8 mouse cellular contexts compared by ENCODE assay signal in genomic region chr4:136206943-136207342, GRCm38 (mm10). TPM values are rescaled to one million over a fixed set of nuclear protein-coding genes. Genes with fewer than 3 reads are reported as not detected.
DNase-seq lines count a peak whose midpoint lies in the region; ATAC-seq and TF ChIP-seq lines count a peak whose summit lies in the region.

No protein-coding gene starts in this region.

- TF ChIP-seq EP300 in liver, postnatal 0 days (IDR thresholded peaks at IDR 0.05; ENCODE audit: low read depth): no peak

- peak; percentile 25 for DNase-seq in kidney, adult 2 months
- no peak for DNase-seq in kidney, postnatal 10 days
- peak; percentile 20 for DNase-seq in Muller cell, postnatal 12 days (ENCODE audit: inconsistent ontology term)
- DNase-seq in liver, postnatal 0 days: no peak
- no peak for DNase-seq in urinary bladder, adult 18-20 months (ENCODE audit: low spot score in 2 of 2)
- no peak for DNase-seq in right cerebral cortex, adult 2 months (ENCODE audit: low spot score in 2 of 2)
- no peak for DNase-seq in ovary, postnatal 10 days (ENCODE audit: low spot score)

- H3K4me1 ChIP-seq in kidney, adult 2 months (ENCODE audit: control insufficient read depth, insufficient read depth, low read length): no peaks in the 10 kb centered on the region; the same call in 1 of the 2 replicates
- peaks cover 13% of the 10 kb centered on the region for H3K4me1 ChIP-seq in heart, embryonic 16.5 days (ENCODE audit: control insufficient read depth, insufficient read depth, low read length)
- peaks cover 17% of the 10 kb centered on the region for H3K4me1 ChIP-seq in liver, postnatal 0 days (ENCODE audit: insufficient read depth)

- ATAC-seq in heart, embryonic 16.5 days (replicated peaks; ENCODE audit: extremely low read depth, insufficient read depth, low FRiP score): no peak
- ATAC-seq in liver, postnatal 0 days: no peak

- no peaks in the 10 kb centered on the region for H3K36me3 ChIP-seq in kidney, adult 2 months (ENCODE audit: control insufficient read depth, insufficient read depth, low read length)
- H3K36me3 ChIP-seq in heart, embryonic 16.5 days (ENCODE audit: control insufficient read depth, insufficient read depth): no peaks in the 10 kb centered on the region
- H3K36me3 ChIP-seq in liver, postnatal 0 days (replicated peaks; ENCODE audit: insufficient read depth, low read length): no peaks in the 10 kb centered on the region

- no peak overlapping the region for H3K27ac ChIP-seq in kidney, adult 2 months (ENCODE audit: insufficient read depth, low read depth, low read length)
- H3K27ac ChIP-seq in heart, embryonic 16.5 days (ENCODE audit: low read length): no peak overlapping the region
- H3K27ac ChIP-seq in liver, postnatal 0 days (ENCODE audit: low read depth): peak overlapping the region; percentile 59

- peak overlapping the region; percentile 74 for H3K4me3 ChIP-seq in kidney, adult 2 months (ENCODE audit: insufficient read depth, low read depth, low read length)
- H3K4me3 ChIP-seq in heart, embryonic 16.5 days (ENCODE audit: low read length): peak overlapping the region; percentile 75
- H3K4me3 ChIP-seq in liver, postnatal 0 days (ENCODE audit: low read depth, low read length): peak overlapping the region; percentile 55

- H3K4me2 ChIP-seq in heart, embryonic 16.5 days (ENCODE audit: low read depth, low read length): peak overlapping the region; percentile 99
- peak overlapping the region; percentile 88 for H3K4me2 ChIP-seq in liver, postnatal 0 days (ENCODE audit: low read depth, low read length)

- peak overlapping the region; percentile 85 for H3K9ac ChIP-seq in heart, embryonic 16.5 days (ENCODE audit: low read length)
- peak overlapping the region; percentile 72 for H3K9ac ChIP-seq in liver, postnatal 0 days (replicated peaks)

- H3K27me3 ChIP-seq in kidney, adult 2 months (replicated peaks; ENCODE audit: control insufficient read depth, insufficient read depth, low read length): no peaks in the 10 kb centered on the region
- no peaks in the 10 kb centered on the region for H3K27me3 ChIP-seq in heart, embryonic 16.5 days (ENCODE audit: control insufficient read depth, insufficient read depth, low read length)
- peaks cover 18% of the 10 kb centered on the region for H3K27me3 ChIP-seq in liver, postnatal 0 days (ENCODE audit: insufficient read depth, low read length)

- TF ChIP-seq POLR2A in kidney, adult 2 months (IDR thresholded peaks at IDR 0.05; ENCODE audit: low read depth, low read length): no peak

- no peak for TF ChIP-seq CTCF in kidney, adult 2 months (conservative IDR thresholded peaks at IDR 0.05; ENCODE audit: insufficient read depth, insufficient read length, low read depth, low read length)
- TF ChIP-seq CTCF in liver, postnatal 0 days (IDR thresholded peaks at IDR 0.05; ENCODE audit: low read depth): no peak

- H3K9me3 ChIP-seq in heart, embryonic 16.5 days (replicated peaks; ENCODE audit: control insufficient read depth, low read length): no peaks in the 10 kb centered on the region
- H3K9me3 ChIP-seq in liver, postnatal 0 days (ENCODE audit: low read length): no peaks in the 10 kb centered on the region

- WGBS in kidney, adult 2 months: 12% methylated on average over 6 of the region's 6 CpGs
- 7% methylated on average over 6 of the region's 6 CpGs for WGBS in heart, embryonic 16.5 days
- WGBS in liver, postnatal 0 days (ENCODE audit: insufficient replicate concordance): 11% methylated on average over 6 of the region's 6 CpGs

RNA-seq across cellular contexts. Expression of gene Asap3, which starts 0.8 kb away (rescaled TPM):
- polyA plus RNA-seq in kidney, adult 2 months (2012; rRNA removed): 5.7 and 7.0 TPM in 2 replicates
- polyA plus RNA-seq in heart, embryonic 16.5 days (2015; fragmentation: Nextera tagmentation; extraction: Ambion mirVana): 2.8 and 3.8 TPM in 2 replicates
- polyA plus RNA-seq in liver, postnatal 0 days (2015; fragmentation: Nextera tagmentation; extraction: Ambion mirVana): 4.5 and 4.8 TPM in 2 replicates

RNA-seq across cellular contexts. Expression of gene E2f2, which starts 34.7 kb away (rescaled TPM):
- 2.1 and 2.2 TPM in 2 replicates for polyA plus RNA-seq in kidney, adult 2 months (2012; rRNA removed)
- 8.6 and 11.0 TPM in 2 replicates for polyA plus RNA-seq in heart, embryonic 16.5 days (2015; fragmentation: Nextera tagmentation; extraction: Ambion mirVana)
- polyA plus RNA-seq in liver, postnatal 0 days (2015; fragmentation: Nextera tagmentation; extraction: Ambion mirVana): 48.6 and 50.2 TPM in 2 replicates

RNA-seq across cellular contexts. Expression of gene Tcea3, which starts 40.6 kb away (rescaled TPM):
- polyA plus RNA-seq in kidney, adult 2 months (2012; rRNA removed): 29.9 and 50.8 TPM in 2 replicates
- 54.9 and 57.5 TPM in 2 replicates for polyA plus RNA-seq in heart, embryonic 16.5 days (2015; fragmentation: Nextera tagmentation; extraction: Ambion mirVana)
- 37.6 and 41.7 TPM in 2 replicates for polyA plus RNA-seq in liver, postnatal 0 days (2015; fragmentation: Nextera tagmentation; extraction: Ambion mirVana)

Comparison
In these comparisons a context has a peak if more than half of its experiments do, and no peak if none do; other contexts are left out.
1. DNase-seq: peak in kidney, adult 2 months (single experiment) and Muller cell, postnatal 12 days (single experiment); none in kidney, postnatal 10 days (single experiment), liver, postnatal 0 days (single experiment), urinary bladder, adult 18-20 months (0 of 2), right cerebral cortex, adult 2 months (0 of 2) and ovary, postnatal 10 days (single experiment).
2. Peak in every context shown above with its lines, with median percentiles within 50 percentile points of each other: H3K4me3 ChIP-seq.